ENCODE assay signal across 24 mouse cellular contexts in the genomic region with DNA sequence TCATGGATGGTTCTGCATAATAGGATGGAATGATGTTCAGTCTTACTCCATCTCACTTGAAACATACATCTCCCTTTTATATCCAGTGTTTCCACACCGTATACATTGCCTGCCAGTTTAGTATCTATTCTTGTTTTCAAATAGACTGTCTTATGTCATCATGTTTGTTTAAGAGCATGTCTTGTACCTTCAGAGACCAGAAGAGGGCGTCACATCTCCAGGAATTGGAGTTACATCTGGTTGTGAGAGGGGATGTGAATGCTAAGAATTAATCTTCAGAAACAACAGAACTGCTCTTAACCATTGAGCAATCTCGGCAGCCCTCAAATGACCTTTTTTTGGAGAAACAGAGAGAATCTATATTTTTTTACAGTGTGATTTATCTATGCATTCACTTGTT.
DNase-seq lines count a peak whose midpoint lies in the region; ATAC-seq and TF ChIP-seq lines count a peak whose summit lies in the region.
"Had no signal": no experiment of that assay in that cellular context is flagged by ENCODE, and none has a peak within 500 bp of the region (broad histone marks: within the 10 kb centered on the region; RNA-seq: fewer than 3 reads in every experiment).

No protein-coding gene starts in this region.

- no peaks in the 10 kb centered on the region for H3K36me3 ChIP-seq in heart, adult 2 months (ENCODE audit: control insufficient read depth, insufficient read depth, low read length)
- H3K36me3 ChIP-seq in stomach, postnatal 0 days (ENCODE audit: control insufficient read depth, insufficient read depth, low read length), result no peaks in the 10 kb centered on the region
- H3K36me3 ChIP-seq: embryonic facial prominence, embryonic 12.5 days; hindbrain, embryonic 15.5 days; limb, embryonic 10.5 days; midbrain, embryonic 15.5 days had no signal

- no peak overlapping the region for H3K27ac ChIP-seq in heart, adult 2 months
- no peak overlapping the region for H3K27ac ChIP-seq in stomach, postnatal 0 days (replicated peaks)
- H3K27ac ChIP-seq: hindbrain, embryonic 15.5 days; midbrain, embryonic 15.5 days had no signal

- H3K4me2 ChIP-seq in stomach, postnatal 0 days (replicated peaks; ENCODE audit: low read depth), result no peak overlapping the region
- H3K4me2 ChIP-seq: embryonic facial prominence, embryonic 12.5 days; hindbrain, embryonic 15.5 days; midbrain, embryonic 15.5 days had no signal

- H3K4me1 ChIP-seq in heart, adult 2 months (ENCODE audit: control insufficient read depth, insufficient read depth, low read length), result no peaks in the 10 kb centered on the region; the same call in 1 of the 2 replicates
- H3K4me1 ChIP-seq in stomach, postnatal 0 days (replicated peaks; ENCODE audit: control insufficient read depth, insufficient read depth), result no peaks in the 10 kb centered on the region
- H3K4me1 ChIP-seq: midbrain, embryonic 15.5 days had no signal

- peak; percentile 19; the same call in 1 of the 2 replicates for TF ChIP-seq CTCF in heart, adult 2 months (IDR thresholded peaks at IDR 0.05)
- peak; percentile 43 for TF ChIP-seq CTCF in stomach, postnatal 0 days (IDR thresholded peaks at IDR 0.05; ENCODE audit: low read depth)

- H3K27me3 ChIP-seq in heart, adult 2 months (ENCODE audit: control insufficient read depth, insufficient read depth, low read length), result no peaks in the 10 kb centered on the region
- H3K27me3 ChIP-seq in stomach, postnatal 0 days (ENCODE audit: control insufficient read depth, insufficient read depth, low read length), result no peaks in the 10 kb centered on the region
- H3K27me3 ChIP-seq: embryonic facial prominence, embryonic 12.5 days; hindbrain, embryonic 15.5 days; midbrain, embryonic 15.5 days had no signal

- no peaks in the 10 kb centered on the region for H3K79me2 ChIP-seq in heart, adult 2 months (replicated peaks; ENCODE audit: control insufficient read depth, insufficient read depth, low read length)

- H3K9ac ChIP-seq in heart, adult 2 months (ENCODE audit: low read depth, low read length), result no peak overlapping the region
- no peak overlapping the region for H3K9ac ChIP-seq in stomach, postnatal 0 days (ENCODE audit: low read length)
- H3K9ac ChIP-seq: embryonic facial prominence, embryonic 12.5 days; hindbrain, embryonic 15.5 days; midbrain, embryonic 15.5 days had no signal

- TF ChIP-seq EP300 in heart, adult 2 months (IDR thresholded peaks at IDR 0.05; ENCODE audit: insufficient read depth, low read depth, low read length), result no peak
- no peak for TF ChIP-seq EP300 in stomach, postnatal 0 days (optimal IDR thresholded peaks at IDR 0.05)

- H3K4me3 ChIP-seq in heart, adult 2 months, result no peak overlapping the region
- H3K4me3 ChIP-seq in stomach, postnatal 0 days (ENCODE audit: low read depth, low read length), result no peak overlapping the region
- H3K4me3 ChIP-seq: embryonic facial prominence, embryonic 12.5 days; hindbrain, embryonic 15.5 days; limb, embryonic 10.5 days; midbrain, embryonic 15.5 days; myocyte had no signal

- no peak for DNase-seq in heart, adult 2 months
- no peak for DNase-seq in heart, postnatal 14 days
- DNase-seq in thymus, postnatal 0 days (ENCODE audit: low spot score), result peak; percentile 28
- DNase-seq in thymus, postnatal 36 days, result no peak
- peak; percentile 42 for DNase-seq in NIH3T3 (ENCODE audit: low read depth)
- DNase-seq in stomach, postnatal 0 days (ENCODE audit: low spot score), result no peak
- DNase-seq in frontal cortex, postnatal 10 days (ENCODE audit: low spot score in 2 of 2), result no peak
- no peak for DNase-seq in kidney, postnatal 25 days
- DNase-seq: adrenal gland, postnatal 10 days; cerebellum, adult 11 months; cerebellum, postnatal 10 days; heart, postnatal 4 days; kidney, postnatal 10 days; layer of hippocampus, adult 9-11 months; lung, postnatal 10 days; right cerebral cortex, postnatal 14 days; spleen, adult 18-20 months had no signal

- 90% methylated on average over 3 of the region's 3 CpGs for WGBS in heart, adult 2 months
- 85% methylated on average over 3 of the region's 3 CpGs for WGBS in stomach, postnatal 0 days

- no peaks in the 10 kb centered on the region for H3K9me3 ChIP-seq in stomach, postnatal 0 days (ENCODE audit: control insufficient read depth, low read length)
- H3K9me3 ChIP-seq: embryonic facial prominence, embryonic 12.5 days; hindbrain, embryonic 15.5 days; limb, embryonic 10.5 days; midbrain, embryonic 15.5 days had no signal

- ATAC-seq in stomach, postnatal 0 days (ENCODE audit: low FRiP score, low TSS enrichment), result no peak
- ATAC-seq: activated CD4-positive, CD25-positive, alpha-beta regulatory T cell, adult 4 months; forebrain, embryonic 16.5 days; midbrain, embryonic 15.5 days had no signal

- intact Hi-C loops in heart, adult 2 months (cut with DNase I), result no loop called here
- intact Hi-C loops in heart, postnatal 14 days (cut with DNase I), result loop anchor here (5.0 kb wide), 1 partner anchor 70 kb away; no protein-coding TSS in a partner anchor

- no peak for TF ChIP-seq POLR2A in heart, adult 2 months (IDR thresholded peaks at IDR 0.05; ENCODE audit: insufficient read depth, low read depth, low read length)

Comparison
In these comparisons a context has a peak if more than half of its experiments do, and no peak if none do; other contexts are left out.
1. DNase-seq: peak in thymus, postnatal 0 days (single experiment) and NIH3T3 (single experiment); none in heart, adult 2 months (0 of 2), heart, postnatal 14 days (0 of 2), thymus, postnatal 36 days (0 of 2), stomach, postnatal 0 days (single experiment), frontal cortex, postnatal 10 days (0 of 2) and kidney, postnatal 25 days (0 of 2).